Mouse (Mus musculus): ENCODE measurements around the gene Lrmda. TPM values are rescaled to one million over a fixed set of nuclear protein-coding genes. Genes with fewer than 3 reads are reported as not detected.

The Lrmda gene
- polyA plus RNA-seq, 1 experiment = 0.51 TPM

DNA sequence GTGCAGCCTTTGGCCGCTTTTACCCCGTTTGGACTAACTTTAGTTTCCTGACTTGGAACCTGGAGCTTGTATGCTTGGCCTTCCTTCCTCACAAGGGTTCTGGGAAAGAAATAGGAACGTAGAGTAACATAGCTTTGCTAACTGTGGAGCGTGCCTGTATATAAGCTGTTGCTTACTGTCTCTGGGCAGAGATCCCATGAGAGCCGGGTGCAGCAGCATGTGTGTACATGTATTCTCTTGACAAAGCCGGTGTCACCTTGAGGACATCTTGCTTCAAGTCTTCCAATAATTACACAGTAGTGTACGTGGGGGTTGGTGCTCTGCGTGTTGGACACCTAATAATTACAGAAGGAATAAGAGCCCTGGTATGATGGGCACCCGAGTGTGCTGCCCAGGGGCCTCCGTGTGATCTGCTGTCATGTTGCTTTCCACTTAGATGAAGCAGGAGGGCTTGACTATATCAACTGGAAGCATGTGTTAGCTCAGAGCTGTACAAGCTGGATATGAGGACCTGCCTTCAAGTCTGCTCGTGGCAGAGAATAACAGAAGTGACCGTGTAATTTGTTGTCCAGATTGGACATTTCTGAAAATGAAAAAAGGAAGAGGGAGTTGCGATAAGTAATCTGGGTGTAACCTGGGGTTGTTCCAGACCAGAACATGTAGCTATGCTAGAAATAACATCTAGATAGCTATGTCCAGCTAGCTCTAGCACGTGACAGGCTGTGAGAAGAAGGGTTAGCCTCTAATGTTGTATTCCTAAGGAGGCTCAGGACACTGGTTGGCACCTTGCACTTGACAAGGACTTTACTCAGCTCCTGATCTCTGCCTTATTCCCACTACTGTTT is 82.7 kb downstream of the Lrmda start:
- Histone ChIP-seq H3K27ac (ENCODE audit: control insufficient read depth, insufficient read depth, low read length) (no peak overlapping the region), H3K4me3 (ENCODE audit: control insufficient read depth, insufficient read depth, low read length) (no peak overlapping the region), H3K27me3 (ENCODE audit: control insufficient read depth, insufficient read depth, low read length) (no peaks in the 10 kb centered on the region), H3K4me1 (replicated peaks; ENCODE audit: control insufficient read depth, insufficient read depth, low read length) (no peaks in the 10 kb centered on the region), H3K36me3 (ENCODE audit: control insufficient read depth, insufficient read depth, low read length) (no peaks in the 10 kb centered on the region)
- DNase-seq = no peak
- TF ChIP-seq CTCF (IDR thresholded peaks at IDR 0.05; ENCODE audit: borderline replicate concordance, control insufficient read depth, extremely low read depth, insufficient read depth, low read length, poor library complexity) = no peak
- no peak for TF ChIP-seq POLR2A (IDR thresholded peaks at IDR 0.05; ENCODE audit: control insufficient read depth, extremely low read depth, insufficient read depth, low read length, poor library complexity)
- 91% methylated on average over 14 of the region's 14 CpGs for WGBS

- no peaks in the 10 kb centered on the region for H3K4me1 ChIP-seq (replicated peaks; ENCODE audit: control insufficient read depth, insufficient read depth, low read length)
- no peak for DNase-seq
- H3K27me3 ChIP-seq (ENCODE audit: control insufficient read depth, insufficient read depth, low read length) = no peaks in the 10 kb centered on the region
- no peaks in the 10 kb centered on the region for H3K36me3 ChIP-seq (ENCODE audit: control insufficient read depth, insufficient read depth, low read length)
- TF ChIP-seq POLR2A (IDR thresholded peaks at IDR 0.05; ENCODE audit: control insufficient read depth, extremely low read depth, insufficient read depth, low read length, poor library complexity) (no peak), CTCF (IDR thresholded peaks at IDR 0.05; ENCODE audit: borderline replicate concordance, control insufficient read depth, extremely low read depth, insufficient read depth, low read length, poor library complexity) (no peak)
- 96% methylated on average over 4 of the region's 4 CpGs for WGBS
- H3K27ac ChIP-seq (ENCODE audit: control insufficient read depth, insufficient read depth, low read length) = no peak overlapping the region
- no peak overlapping the region for H3K4me3 ChIP-seq (ENCODE audit: control insufficient read depth, insufficient read depth, low read length)
Measured at GRCm38 (mm10) chr14:22105855-22106254, 86.3 kb downstream of the Lrmda start.

DNA sequence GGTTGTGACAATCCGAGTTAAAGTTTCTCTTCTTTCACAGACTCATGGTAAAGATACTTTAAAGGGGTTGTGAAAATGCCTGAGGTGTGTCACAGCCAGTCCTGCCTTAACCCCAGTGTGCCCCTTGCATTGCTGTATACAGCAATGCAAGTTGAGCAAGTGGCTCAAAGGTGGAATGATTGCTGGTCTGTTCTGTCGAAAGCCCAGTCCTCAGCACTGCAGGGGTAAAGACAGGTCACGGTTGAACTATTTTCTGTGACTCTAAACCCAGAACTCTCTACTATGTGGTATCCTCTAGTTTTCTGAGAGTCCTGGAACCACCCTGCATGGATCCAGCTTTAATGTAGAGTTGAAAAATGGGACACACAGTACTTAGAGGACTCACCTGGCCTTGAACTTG is 87.3 kb downstream of the Lrmda start:
- no peak for DNase-seq
- Histone ChIP-seq H3K27ac (ENCODE audit: control insufficient read depth, insufficient read depth, low read length) (no peak overlapping the region), H3K36me3 (ENCODE audit: control insufficient read depth, insufficient read depth, low read length) (no peaks in the 10 kb centered on the region), H3K4me1 (replicated peaks; ENCODE audit: control insufficient read depth, insufficient read depth, low read length) (no peaks in the 10 kb centered on the region), H3K27me3 (ENCODE audit: control insufficient read depth, insufficient read depth, low read length) (no peaks in the 10 kb centered on the region), H3K4me3 (ENCODE audit: control insufficient read depth, insufficient read depth, low read length) (no peak overlapping the region)
- TF ChIP-seq POLR2A (IDR thresholded peaks at IDR 0.05; ENCODE audit: control insufficient read depth, extremely low read depth, insufficient read depth, low read length, poor library complexity) = no peak
- no peak for TF ChIP-seq CTCF (IDR thresholded peaks at IDR 0.05; ENCODE audit: borderline replicate concordance, control insufficient read depth, extremely low read depth, insufficient read depth, low read length, poor library complexity)
- WGBS = 96% methylated on average over 3 of the region's 3 CpGs

- Histone ChIP-seq H3K4me3 (ENCODE audit: control insufficient read depth, insufficient read depth, low read length) (no peak overlapping the region), H3K36me3 (ENCODE audit: control insufficient read depth, insufficient read depth, low read length) (no peaks in the 10 kb centered on the region), H3K4me1 (replicated peaks; ENCODE audit: control insufficient read depth, insufficient read depth, low read length) (no peaks in the 10 kb centered on the region), H3K27me3 (ENCODE audit: control insufficient read depth, insufficient read depth, low read length) (no peaks in the 10 kb centered on the region), H3K27ac (ENCODE audit: control insufficient read depth, insufficient read depth, low read length) (no peak overlapping the region)
- WGBS = 77% methylated on average over 4 of the region's 4 CpGs
- no peak for TF ChIP-seq POLR2A (IDR thresholded peaks at IDR 0.05; ENCODE audit: control insufficient read depth, extremely low read depth, insufficient read depth, low read length, poor library complexity)
- TF ChIP-seq CTCF (IDR thresholded peaks at IDR 0.05; ENCODE audit: borderline replicate concordance, control insufficient read depth, extremely low read depth, insufficient read depth, low read length, poor library complexity) = no peak
- DNase-seq = no peak
Measured at GRCm38 (mm10) chr14:22109423-22109822, 89.9 kb downstream of the Lrmda start.

DNA sequence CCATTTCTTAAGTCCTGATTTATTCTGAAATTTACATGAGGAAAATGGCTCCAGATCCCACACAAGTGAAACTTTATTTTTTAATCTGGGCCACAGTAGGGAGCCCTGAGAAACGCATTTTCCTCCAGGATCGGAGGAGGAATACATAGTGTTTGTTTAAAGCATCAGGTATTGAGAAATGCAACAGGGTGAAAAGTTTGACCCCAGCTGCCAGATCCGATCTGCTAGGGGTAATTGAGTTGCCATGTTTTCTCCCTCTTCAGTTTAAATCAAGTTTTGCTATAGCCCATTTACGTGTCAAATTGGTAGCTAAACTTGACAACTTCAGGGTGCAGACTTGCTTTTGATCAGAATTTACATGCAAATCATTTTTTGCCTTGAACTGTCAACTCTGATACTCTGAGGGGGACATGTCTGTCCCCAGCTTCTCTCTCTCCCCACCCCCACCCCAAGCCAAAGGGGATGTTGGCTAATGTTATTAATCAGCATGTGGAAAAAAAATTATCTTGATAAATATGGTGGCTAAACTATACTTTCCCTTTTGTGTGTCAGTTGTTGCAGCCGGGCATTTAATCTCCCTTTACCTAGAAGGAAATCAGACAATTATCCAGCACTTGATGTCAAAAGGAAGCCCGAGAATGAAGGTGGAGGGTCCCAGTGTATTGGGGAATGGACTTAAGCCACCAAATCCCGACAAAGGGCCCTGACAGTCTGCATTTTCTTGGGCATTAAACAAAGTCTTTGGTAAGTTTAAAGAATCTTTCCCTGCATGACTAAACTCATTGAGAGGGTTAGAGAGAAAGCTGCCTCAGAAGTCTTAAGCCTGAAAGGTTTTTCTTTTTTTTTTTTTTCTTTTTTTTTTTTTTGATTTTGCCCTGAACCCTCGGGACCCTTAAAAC is 94.2 kb downstream of the Lrmda start:
- no peak for DNase-seq
- Histone ChIP-seq H3K27me3 (ENCODE audit: control insufficient read depth, insufficient read depth, low read length) (no peaks in the 10 kb centered on the region), H3K4me1 (replicated peaks; ENCODE audit: control insufficient read depth, insufficient read depth, low read length) (no peaks in the 10 kb centered on the region), H3K27ac (ENCODE audit: control insufficient read depth, insufficient read depth, low read length) (no peak overlapping the region), H3K36me3 (ENCODE audit: control insufficient read depth, insufficient read depth, low read length) (no peaks in the 10 kb centered on the region), H3K4me3 (ENCODE audit: control insufficient read depth, insufficient read depth, low read length) (no peak overlapping the region)
- 91% methylated on average over 8 of the region's 8 CpGs for WGBS
- TF ChIP-seq POLR2A (IDR thresholded peaks at IDR 0.05; ENCODE audit: control insufficient read depth, extremely low read depth, insufficient read depth, low read length, poor library complexity) (no peak), CTCF (IDR thresholded peaks at IDR 0.05; ENCODE audit: borderline replicate concordance, control insufficient read depth, extremely low read depth, insufficient read depth, low read length, poor library complexity) (no peak)

DNA sequence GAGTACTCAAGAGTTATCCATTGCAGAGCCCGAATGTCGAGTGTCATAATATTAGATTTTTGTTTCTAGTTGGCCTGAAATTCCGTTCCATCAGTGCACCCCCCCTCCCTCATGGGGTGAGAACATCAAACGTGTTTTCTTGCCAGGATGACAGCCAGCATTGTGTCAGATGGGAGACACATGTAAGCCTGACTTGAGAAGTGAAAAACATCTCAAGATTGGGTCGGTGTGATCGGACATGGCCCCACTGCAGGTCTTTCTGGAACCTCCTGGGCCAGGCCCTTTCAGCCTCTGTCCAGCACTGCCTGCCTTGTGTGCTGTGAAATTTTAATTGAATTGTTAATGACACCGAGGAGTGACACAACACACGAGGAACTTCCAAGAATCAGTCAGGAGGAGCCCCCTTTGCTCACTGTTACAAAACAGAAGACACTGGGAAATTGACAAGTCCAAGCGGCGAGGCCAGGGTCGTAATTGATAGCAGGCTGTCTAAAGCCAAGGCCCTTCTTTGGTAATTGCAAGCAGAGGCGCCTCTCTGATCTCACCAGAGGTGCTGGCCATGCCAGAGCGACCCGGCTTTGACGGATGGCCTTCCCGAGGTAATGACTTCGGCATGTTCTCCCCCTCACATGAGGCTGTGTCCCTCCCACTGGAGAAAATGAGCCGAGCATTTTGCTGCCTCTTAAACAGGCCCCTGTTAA is 95.3 kb downstream of the Lrmda start:
- WGBS = 92% methylated on average over 18 of the region's 18 CpGs
- Histone ChIP-seq H3K27ac (ENCODE audit: control insufficient read depth, insufficient read depth, low read length) (no peak overlapping the region), H3K36me3 (ENCODE audit: control insufficient read depth, insufficient read depth, low read length) (no peaks in the 10 kb centered on the region), H3K4me3 (ENCODE audit: control insufficient read depth, insufficient read depth, low read length) (no peak overlapping the region), H3K4me1 (replicated peaks; ENCODE audit: control insufficient read depth, insufficient read depth, low read length) (no peaks in the 10 kb centered on the region), H3K27me3 (ENCODE audit: control insufficient read depth, insufficient read depth, low read length) (no peaks in the 10 kb centered on the region)
- DNase-seq = no peak
- TF ChIP-seq POLR2A (IDR thresholded peaks at IDR 0.05; ENCODE audit: control insufficient read depth, extremely low read depth, insufficient read depth, low read length, poor library complexity) (no peak), CTCF (IDR thresholded peaks at IDR 0.05; ENCODE audit: borderline replicate concordance, control insufficient read depth, extremely low read depth, insufficient read depth, low read length, poor library complexity) (no peak)
